Mouse (Mus musculus) hindbrain, embryonic 15.5 days (tissue): ENCODE data around the gene Wdr11. TPM values are rescaled to one million over a fixed set of nuclear protein-coding genes. Genes with fewer than 3 reads are reported as not detected.

Experiments
- ATAC-seq: fragments of 200-750 bp; cut with Nextera tagmentation; 2 replicates; pipeline ENCODE4 v1.8.0; 2017; ENCODE audit warnings: low read depth, moderate number of reproducible peaks, moderate TSS enrichment; ENCODE audit not compliant: low FRiP score
- H3K27ac ChIP-seq: fragments of 300-500 bp; sonication (generic); replicated peaks from 2 replicates; pipeline ENCODE4 v1.5.1; 2015; ENCODE audit warnings: mild to moderate bottlenecking, inconsistent platforms
- H3K27me3 ChIP-seq: fragments of 300-500 bp; sonication (generic); 2 replicates; pipeline ENCODE4 v1.6.1; 2015; ENCODE audit warnings: control low read depth, inconsistent platforms
- H3K36me3 ChIP-seq: fragments of 300-500 bp; sonication (generic); 2 replicates; pipeline ENCODE4 v1.6.1; 2015; ENCODE audit warnings: control low read depth, inconsistent platforms
- H3K4me1 ChIP-seq: fragments of 300-500 bp; sonication (generic); replicated peaks from 2 replicates; pipeline ENCODE4 v1.6.1; 2015; ENCODE audit warnings: control low read depth, inconsistent platforms
- H3K4me2 ChIP-seq: fragments of 300-500 bp; sonication (generic); 2 replicates; pipeline ENCODE4 v1.6.1; 2015; ENCODE audit warnings: moderate library complexity, mild to moderate bottlenecking, inconsistent platforms
- H3K4me3 ChIP-seq: fragments of 300-500 bp; sonication (generic); 2 replicates; pipeline ENCODE4 v1.5.1; 2015; ENCODE audit warnings: mild to moderate bottlenecking, inconsistent platforms
- H3K9ac ChIP-seq: fragments of 300-500 bp; sonication (generic); 2 replicates; pipeline ENCODE4 v1.6.1; 2015; ENCODE audit warnings: inconsistent platforms
- H3K9me3 ChIP-seq: fragments of 300-500 bp; sonication (generic); 2 replicates; pipeline ENCODE4 v1.6.1; 2016; ENCODE audit warnings: control low read depth, inconsistent platforms
- WGBS: fragments of 180-500 bp; shearing (Covaris S2); methylation state at CpG from one replicate; pipeline ENCODE4 v1.1.7; 2015; 5-methylcytosine and 5-hydroxymethylcytosine counted together
- polyA plus RNA-seq: library from polyadenylated mRNA; unstranded; fragments of >200 nt; fragmentation: Nextera tagmentation; extraction: Ambion mirVana; gene quantifications from 2 replicates; pipeline ENCODE4 v1.2.1, GENCODE M21; 2015

The Wdr11 gene
- 34.1 and 36.2 TPM in 2 replicates for polyA plus RNA-seq

- Histone ChIP-seq H3K27me3 (no peaks in the 10 kb centered on the region), H3K9ac (peak within 1 kb of the TSS; percentile 73), H3K9me3 (no peaks in the 10 kb centered on the region), H3K27ac (peak within 1 kb of the TSS; percentile 92), H3K4me3 (peak within 1 kb of the TSS; percentile 77), H3K4me2 (peak within 1 kb of the TSS; percentile 64), H3K4me1 (peaks cover 14% of the 10 kb centered on the region), H3K36me3 (no peaks in the 10 kb centered on the region)
- WGBS: 3% methylated on average over 37 of the region's 37 CpGs
- ATAC-seq: peak; percentile 93
These were observed at the start of gene Wdr11 for GRCm38 (mm10) chr7:129591371-129592131. Gene Wdr11, plus strand, starts transcription at chr7:129591863.

DNA sequence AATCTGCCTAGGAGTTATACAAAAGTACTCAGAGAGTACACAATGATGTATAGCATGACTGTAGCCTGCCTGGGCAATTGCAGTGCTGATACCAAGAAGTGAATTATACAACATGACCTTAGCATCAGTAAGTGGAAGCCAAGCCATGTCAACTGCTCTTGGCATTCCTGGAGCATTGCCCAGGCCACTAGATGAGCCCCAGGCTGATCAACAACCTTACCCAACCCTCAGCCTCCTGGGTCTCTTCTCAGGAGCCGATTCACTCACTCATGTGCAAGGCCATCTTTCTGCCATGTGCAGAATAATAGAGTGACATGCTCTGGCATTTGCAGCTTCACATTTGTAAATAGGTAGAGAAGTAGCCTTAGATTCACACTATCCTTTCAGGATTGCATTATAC, 24.1 kb upstream of the Wdr11 start:
- Histone ChIP-seq H3K27me3 (no peaks in the 10 kb centered on the region), H3K27ac (no peak overlapping the region), H3K9ac (no peak overlapping the region), H3K4me1 (no peaks in the 10 kb centered on the region; the same call in 1 of the 2 replicates), H3K4me3 (no peak overlapping the region), H3K36me3 (no peaks in the 10 kb centered on the region), H3K9me3 (no peaks in the 10 kb centered on the region), H3K4me2 (no peak overlapping the region)
- 33% methylated on average over 1 of the region's 1 CpGs for WGBS
- ATAC-seq: no peak

DNA sequence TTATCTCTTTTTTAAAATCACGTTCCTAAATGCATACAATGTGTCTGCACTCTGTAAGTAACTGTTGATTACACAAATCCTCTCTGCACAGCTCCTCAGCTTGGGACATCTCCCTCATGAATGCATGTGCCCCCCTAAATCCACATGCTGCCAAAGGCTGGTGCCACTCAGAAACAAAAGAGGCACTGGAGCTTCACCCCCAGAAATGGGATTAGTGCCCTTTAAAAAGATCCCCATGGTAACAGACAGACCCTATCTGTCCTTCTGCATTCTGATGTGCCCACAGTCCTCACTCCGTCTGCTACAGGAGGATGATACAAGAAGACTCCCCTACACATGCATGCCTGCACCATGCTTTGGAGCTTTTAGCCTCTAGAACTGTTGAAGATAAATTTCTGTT, 23.3 kb upstream of the Wdr11 start:
- Histone ChIP-seq H3K27me3 (no peaks in the 10 kb centered on the region), H3K4me3 (no peak overlapping the region), H3K4me1 (no peaks in the 10 kb centered on the region; the same call in 1 of the 2 replicates), H3K27ac (no peak overlapping the region), H3K9me3 (no peaks in the 10 kb centered on the region), H3K4me2 (no peak overlapping the region), H3K9ac (no peak overlapping the region), H3K36me3 (no peaks in the 10 kb centered on the region)
- 26% methylated on average over 2 of the region's 2 CpGs for WGBS
- ATAC-seq: no peak

GRCm38 (mm10) chr7:129574471-129574870, 17.2 kb upstream of the Wdr11 start:
- no peaks in the 10 kb centered on the region for H3K9me3 ChIP-seq
- H3K4me3 ChIP-seq: no peak overlapping the region
- H3K4me1 ChIP-seq: peaks cover 10% of the 10 kb centered on the region
- no peak overlapping the region for H3K4me2 ChIP-seq
- H3K36me3 ChIP-seq: no peaks in the 10 kb centered on the region
- no peak for ATAC-seq
- H3K27ac ChIP-seq: no peak overlapping the region
- no peaks in the 10 kb centered on the region for H3K27me3 ChIP-seq
- WGBS: 73% methylated on average over 4 of the region's 4 CpGs
- H3K9ac ChIP-seq: no peak overlapping the region

DNA sequence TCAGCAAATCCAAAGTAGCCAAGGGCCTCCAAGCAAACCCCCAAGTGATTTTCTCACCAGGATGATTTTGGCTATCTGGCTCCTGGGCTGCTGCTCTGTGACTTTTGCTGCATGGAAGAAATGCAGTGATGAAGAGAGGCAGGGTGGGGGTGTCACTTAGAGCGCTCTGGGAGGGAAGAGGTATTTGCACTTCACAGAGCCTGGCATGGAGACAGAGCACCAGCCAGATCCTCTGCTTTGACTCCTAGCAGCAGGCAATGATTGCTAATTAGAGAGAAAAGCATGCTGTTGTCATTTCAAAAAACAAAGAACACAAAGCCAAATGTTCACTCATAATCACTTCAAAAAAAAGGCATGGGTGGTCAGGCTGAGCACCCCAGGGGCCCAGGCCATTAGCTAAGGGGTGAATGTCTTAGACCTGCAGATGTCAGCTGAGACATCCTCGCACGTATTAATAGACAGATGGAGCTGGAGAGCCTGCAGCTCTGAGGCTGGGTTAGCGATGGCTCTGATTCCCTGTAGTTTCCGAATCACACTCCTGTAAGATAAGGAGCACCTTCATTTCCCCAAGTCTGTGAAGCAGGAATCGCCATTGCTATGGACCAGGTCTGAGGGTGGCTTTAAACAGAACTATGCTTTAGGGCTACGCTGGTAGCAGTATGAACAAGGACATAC, 16.4 kb upstream of the Wdr11 start:
- Histone ChIP-seq H3K9ac (no peak overlapping the region), H3K9me3 (no peaks in the 10 kb centered on the region), H3K36me3 (no peaks in the 10 kb centered on the region), H3K4me1 (peaks cover 10% of the 10 kb centered on the region), H3K27ac (peak overlapping the region; percentile 27), H3K4me2 (no peak overlapping the region), H3K27me3 (no peaks in the 10 kb centered on the region), H3K4me3 (no peak overlapping the region)
- WGBS: 20% methylated on average over 7 of the region's 7 CpGs
- ATAC-seq: no peak

- H3K27me3 ChIP-seq: no peaks in the 10 kb centered on the region
- H3K4me2 ChIP-seq: peak overlapping the region; percentile 64
- H3K9ac ChIP-seq: peak overlapping the region; percentile 73
- 0 out of 2 replicates have a peak, but pooled peaks have one; percentile 30 for ATAC-seq
- H3K4me3 ChIP-seq: peak overlapping the region; percentile 77
- peaks cover 14% of the 10 kb centered on the region for H3K4me1 ChIP-seq
- WGBS: under 1% methylated on average over 13 of the region's 13 CpGs
- H3K36me3 ChIP-seq: no peaks in the 10 kb centered on the region
- no peaks in the 10 kb centered on the region for H3K9me3 ChIP-seq
- H3K27ac ChIP-seq: peak overlapping the region; percentile 92
These were observed 576 bp downstream of the Wdr11 start for GRCm38 (mm10) chr7:129592132-129592745.

DNA sequence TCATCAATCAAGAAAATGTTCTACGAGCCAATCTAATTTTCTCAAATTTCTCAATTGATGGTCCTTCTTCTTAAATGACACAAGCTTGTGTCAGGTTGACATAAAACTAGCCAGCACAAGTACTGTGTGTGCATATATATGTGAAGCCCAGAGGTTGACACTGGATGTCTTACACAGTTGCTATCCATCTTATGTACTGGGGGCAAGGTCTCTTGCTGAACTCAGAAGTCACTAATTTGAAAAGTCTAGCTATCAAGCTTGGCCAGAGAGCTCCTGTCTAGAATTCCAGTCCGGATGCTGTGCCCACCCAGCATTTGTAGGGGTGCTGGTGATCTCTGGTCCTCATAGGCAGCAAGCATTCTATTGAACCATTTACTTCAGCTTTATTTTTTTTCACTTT, 5.5 kb downstream of the Wdr11 start:
- ATAC-seq: no peak
- Histone ChIP-seq H3K4me3 (no peak overlapping the region), H3K36me3 (peaks cover 27% of the 10 kb centered on the region), H3K9me3 (no peaks in the 10 kb centered on the region), H3K27ac (no peak overlapping the region), H3K9ac (no peak overlapping the region), H3K27me3 (no peaks in the 10 kb centered on the region), H3K4me1 (peaks cover 8% of the 10 kb centered on the region), H3K4me2 (no peak overlapping the region)
- WGBS: 92% methylated on average over 2 of the region's 2 CpGs

- Histone ChIP-seq H3K27me3 (no peaks in the 10 kb centered on the region), H3K36me3 (peaks cover 72% of the 10 kb centered on the region), H3K4me1 (no peaks in the 10 kb centered on the region), H3K4me3 (no peak overlapping the region), H3K4me2 (no peak overlapping the region), H3K27ac (no peak overlapping the region), H3K9me3 (no peaks in the 10 kb centered on the region), H3K9ac (no peak overlapping the region)
- WGBS: 93% methylated on average over 8 of the region's 8 CpGs
- no peak for ATAC-seq
These were observed 14.6 kb downstream of the Wdr11 start for GRCm38 (mm10) chr7:129606291-129606690.

GRCm38 (mm10) chr7:129621141-129621540, 29.5 kb downstream of the Wdr11 start:
- no peak overlapping the region for H3K4me3 ChIP-seq
- no peak overlapping the region for H3K4me2 ChIP-seq
- no peaks in the 10 kb centered on the region for H3K27me3 ChIP-seq
- no peak overlapping the region for H3K27ac ChIP-seq
- ATAC-seq: no peak
- H3K9me3 ChIP-seq: no peaks in the 10 kb centered on the region
- H3K4me1 ChIP-seq: no peaks in the 10 kb centered on the region
- H3K9ac ChIP-seq: no peak overlapping the region
- peaks cover 45% of the 10 kb centered on the region for H3K36me3 ChIP-seq
- WGBS: 93% methylated on average over 5 of the region's 5 CpGs

GRCm38 (mm10) chr7:129630351-129630750, 38.7 kb downstream of the Wdr11 start:
- Histone ChIP-seq H3K36me3 (peaks cover 71% of the 10 kb centered on the region), H3K9ac (no peak overlapping the region), H3K27ac (no peak overlapping the region), H3K4me1 (no peaks in the 10 kb centered on the region), H3K4me3 (no peak overlapping the region), H3K27me3 (no peaks in the 10 kb centered on the region), H3K4me2 (no peak overlapping the region), H3K9me3 (no peaks in the 10 kb centered on the region)
- ATAC-seq: no peak
- WGBS: 92% methylated on average over 7 of the region's 7 CpGs

DNA sequence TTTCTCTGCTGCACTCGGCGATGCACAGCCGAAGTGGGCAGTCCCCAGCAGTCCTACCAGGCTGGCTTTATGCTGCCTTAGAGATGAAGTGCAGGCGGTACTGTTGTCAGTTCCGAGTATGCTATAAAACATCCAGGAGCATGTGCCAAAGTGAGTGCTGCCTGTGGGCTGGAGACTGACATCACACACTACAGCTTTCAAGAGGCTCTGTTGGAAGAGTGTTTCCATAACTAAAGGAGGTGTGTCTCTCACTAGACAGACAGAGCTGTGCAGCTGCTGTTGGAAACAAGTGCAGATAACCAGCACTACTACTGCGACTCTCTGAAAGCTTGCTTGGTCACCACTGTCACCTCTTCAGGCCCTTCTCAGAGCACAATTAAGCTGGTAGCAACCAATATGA, 39.8 kb downstream of the Wdr11 start:
- Histone ChIP-seq H3K27ac (no peak overlapping the region), H3K27me3 (no peaks in the 10 kb centered on the region), H3K4me1 (no peaks in the 10 kb centered on the region), H3K4me2 (no peak overlapping the region), H3K36me3 (peaks cover 62% of the 10 kb centered on the region), H3K4me3 (no peak overlapping the region), H3K9me3 (no peaks in the 10 kb centered on the region), H3K9ac (no peak overlapping the region)
- no peak for ATAC-seq
- 94% methylated on average over 6 of the region's 6 CpGs for WGBS
